Mouse (Mus musculus) liver, embryonic 14.5 days (tissue): ENCODE results near the gene Lgals7. TPM values are rescaled to one million over a fixed set of nuclear protein-coding genes. Genes with fewer than 3 reads are reported as not detected.

Experiments
- ATAC-seq: fragments of 200-750 bp; cut with Nextera tagmentation; 2 replicates; pipeline ENCODE4 v1.8.0; 2017; ENCODE audit warnings: moderate number of reproducible peaks, mild to moderate bottlenecking, moderate library complexity; ENCODE audit not compliant: insufficient read depth
- DNase-seq, 3 experiments: peaks; one replicate each; pipeline ENCODE4 v3.0.0-alpha.2; 2012 to 2013; ENCODE audit warnings: low read depth in 3 of 3, low spot score in 3 of 3
- H3K27ac ChIP-seq: fragments of 300-500 bp; sonication (generic); 2 replicates; pipeline ENCODE4 v1.5.1; 2014; ENCODE audit warnings: moderate library complexity, mild to moderate bottlenecking, control low read depth, inconsistent platforms
- H3K27me3 ChIP-seq: fragments of 300-500 bp; sonication (generic); 2 replicates; pipeline ENCODE4 v1.6.1; 2014; ENCODE audit warnings: mild to moderate bottlenecking, low read length, moderate library complexity; ENCODE audit not compliant: control insufficient read depth, insufficient read depth
- H3K36me3 ChIP-seq: fragments of 300-500 bp; sonication (generic); replicated peaks from 2 replicates; pipeline ENCODE4 v1.6.1; 2014; ENCODE audit warnings: low read depth; ENCODE audit not compliant: control insufficient read depth, insufficient read depth
- H3K4me1 ChIP-seq, 2 experiments: fragments of 200-500 bp in 1 of 2; fragments of 300-500 bp in 1 of 2; sonication (generic) in 1 of 2; replicated peaks; 2 replicates each; pipeline ENCODE4 v1.6.1; 2012 to 2014; ENCODE audit warnings: antibody characterized with exemption in 1 of 2, inconsistent platforms in 1 of 2, low read length in 1 of 2; ENCODE audit not compliant: control insufficient read depth in 2 of 2, insufficient read depth in 2 of 2
- H3K4me2 ChIP-seq: fragments of 300-500 bp; sonication (generic); 2 replicates; pipeline ENCODE4 v1.6.1; 2014; ENCODE audit warnings: low read depth, mild to moderate bottlenecking, control low read depth, moderate library complexity
- H3K4me3 ChIP-seq, 2 experiments: fragments of 200-500 bp in 1 of 2; fragments of 300-500 bp in 1 of 2; sonication (generic) in 1 of 2; 2 replicates each; pipeline ENCODE4 v1.5.1; 2012 to 2014; ENCODE audit warnings: low read depth in 2 of 2, low read length in 2 of 2, mild to moderate bottlenecking in 2 of 2, control low read depth in 1 of 2, inconsistent platforms in 1 of 2, moderate library complexity in 1 of 2; ENCODE audit not compliant: insufficient read depth in 1 of 2
- H3K9ac ChIP-seq: fragments of 300-500 bp; sonication (generic); replicated peaks from 2 replicates; pipeline ENCODE4 v1.6.1; 2014; ENCODE audit warnings: mild to moderate bottlenecking, control low read depth, moderate library complexity
- H3K9me3 ChIP-seq: fragments of 300-500 bp; sonication (generic); 2 replicates; pipeline ENCODE4 v1.6.1; 2016; ENCODE audit warnings: low read length, mixed read lengths; ENCODE audit not compliant: control insufficient read depth
- CTCF ChIP-seq: IDR thresholded peaks from 2 replicates; pipeline ENCODE4 v1.5.1; 2016; ENCODE audit warnings: antibody characterized with exemption, low read depth, control low read depth
- EP300 ChIP-seq: IDR thresholded peaks from 2 replicates; pipeline ENCODE4 v1.6.1; 2016; ENCODE audit warnings: antibody characterized with exemption, low read depth
- WGBS: fragments of 180-500 bp; shearing (Covaris S2); extraction: QIAGEN DNeasy Blood & Tissue Kit; methylation state at CpG from one replicate; pipeline ENCODE4 v1.1.7; 2014; ENCODE audit not compliant: insufficient replicate concordance; 5-methylcytosine and 5-hydroxymethylcytosine counted together
- polyA plus RNA-seq, 2 experiments: library from polyadenylated mRNA; depleted of rRNA in 1 of 2; stranded (reverse) in 1 of 2; unstranded in 1 of 2; fragments of >200 nt; fragmentation: Nextera tagmentation in 1 of 2; extraction: Ambion mirVana in 1 of 2; gene quantifications; 2 replicates each; pipeline versions ENCODE4 v1.2.1 to v1.2.3; 2012 to 2014

Lgals7 gene
- polyA plus RNA-seq, 2 experiments = 0.42 TPM; not detected in 1

DNA sequence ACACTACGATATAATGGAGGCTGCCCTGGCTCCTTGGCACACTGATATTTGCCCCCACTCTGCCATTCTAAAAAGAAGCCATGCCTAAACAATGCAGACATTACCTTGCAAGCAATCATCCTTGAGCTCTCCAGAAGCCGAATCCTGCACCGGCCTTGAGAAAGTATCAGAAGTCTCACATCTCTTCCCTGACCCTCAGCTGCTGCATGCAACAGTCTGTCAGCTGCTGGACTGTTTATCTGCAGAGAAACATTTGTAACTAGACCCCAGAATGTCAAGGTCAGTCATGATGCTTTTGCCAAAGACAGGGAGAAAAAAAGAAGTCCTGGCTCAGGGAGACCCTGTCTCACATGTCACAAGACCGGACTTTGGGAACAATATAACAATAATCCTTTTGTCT is 12.4 kb downstream of the Lgals7 start:
- Histone ChIP-seq H3K27me3 (no peaks in the 10 kb centered on the region; the same call in 1 of the 2 replicates), H3K4me2 (no peak overlapping the region), H3K4me3 (no peak overlapping the region), H3K9me3 (no peaks in the 10 kb centered on the region), H3K4me1 (peaks cover 9 to 27% of the 10 kb centered on the region in 2 experiments), H3K27ac (no peak overlapping the region), H3K36me3 (no peaks in the 10 kb centered on the region), H3K9ac (no peak overlapping the region)
- no peak for ATAC-seq
- TF ChIP-seq CTCF (no peak), EP300 (no peak)
- WGBS = 76% methylated on average over 4 of the region's 4 CpGs
- no peak for DNase-seq

DNA sequence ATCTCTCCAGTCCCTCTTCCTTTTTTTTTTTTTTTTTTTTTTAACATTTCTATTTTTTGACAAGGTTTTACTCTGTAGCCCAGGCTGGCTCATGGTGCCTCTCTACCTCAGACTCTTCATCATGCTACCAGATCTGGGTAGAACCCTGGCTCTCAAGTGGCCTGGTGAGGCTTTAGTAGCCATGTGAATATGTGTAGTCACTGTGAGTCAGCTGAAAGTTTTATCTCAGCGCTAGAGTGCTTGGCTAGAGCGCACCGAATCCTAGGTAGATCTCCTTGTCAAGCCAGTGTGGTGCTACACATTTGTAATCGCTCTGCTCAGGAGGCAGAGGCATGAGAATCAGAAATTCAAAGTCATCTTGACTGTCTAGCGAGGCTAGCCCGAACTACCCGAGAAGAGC is 13.5 kb downstream of the Lgals7 start:
- no peaks in the 10 kb centered on the region; the same call in 1 of the 2 replicates for H3K27me3 ChIP-seq

DNA sequence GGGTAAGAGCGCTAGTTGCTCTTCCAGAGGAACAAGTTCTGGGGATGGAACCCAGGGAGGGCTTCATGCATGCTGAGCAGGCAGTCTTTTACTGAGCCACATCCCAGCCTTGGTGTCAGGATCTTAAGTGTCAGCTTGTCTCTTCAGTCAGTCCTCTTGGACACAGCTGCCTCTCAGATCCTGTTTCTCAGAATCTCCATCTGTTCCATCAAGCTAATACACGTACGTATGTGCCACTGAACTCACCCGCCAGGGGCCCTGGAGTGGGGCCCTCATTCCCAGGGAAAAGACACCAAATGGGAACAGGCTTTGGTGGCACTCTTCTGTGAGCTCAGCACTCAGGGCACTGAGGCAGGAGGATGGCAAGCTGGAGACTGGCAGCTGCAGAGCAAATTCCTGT is 14.2 kb downstream of the Lgals7 start:
- no peaks in the 10 kb centered on the region for H3K36me3 ChIP-seq
- peaks cover 9 to 27% of the 10 kb centered on the region in 2 experiments for H3K4me1 ChIP-seq
- no peak overlapping the region for H3K4me3 ChIP-seq
- H3K27ac ChIP-seq = peak overlapping the region; percentile 81
- TF ChIP-seq CTCF (no peak), EP300 (no peak)
- no peaks in the 10 kb centered on the region for H3K9me3 ChIP-seq
- H3K27me3 ChIP-seq = no peaks in the 10 kb centered on the region; the same call in 1 of the 2 replicates
- ATAC-seq (no peak), DNase-seq (no peak)
- WGBS = 69% methylated on average over 4 of the region's 4 CpGs
- no peak overlapping the region; the same call in 1 of the 2 replicates for H3K9ac ChIP-seq
- no peak overlapping the region; the same call in 1 of the 2 replicates for H3K4me2 ChIP-seq

More for the DNA sequence above, 13.5 kb downstream of the Lgals7 start:
- Histone ChIP-seq H3K36me3 (no peaks in the 10 kb centered on the region), H3K27ac (peak overlapping the region; percentile 81), H3K4me3 (no peak overlapping the region), H3K9ac (peak overlapping the region; percentile 31), H3K4me2 (peak overlapping the region; percentile 31; the same call in 1 of the 2 replicates), H3K9me3 (no peaks in the 10 kb centered on the region), H3K4me1 (peaks cover 9 to 27% of the 10 kb centered on the region in 2 experiments)
- ATAC-seq (peak; percentile 94), DNase-seq (peak; percentile 66 to 81 (median 77))
- 37% methylated on average over 7 of the region's 7 CpGs for WGBS
- TF ChIP-seq CTCF (no peak), EP300 (peak; percentile 60; the same call in 1 of the 2 replicates)

- H3K4me2 ChIP-seq = no peak overlapping the region
- no peaks in the 10 kb centered on the region; the same call in 1 of the 2 replicates for H3K27me3 ChIP-seq
- H3K9ac ChIP-seq = no peak overlapping the region
- no peaks in the 10 kb centered on the region for H3K9me3 ChIP-seq
- no peak for TF ChIP-seq CTCF
- TF ChIP-seq EP300 = no peak
- H3K36me3 ChIP-seq = no peaks in the 10 kb centered on the region
- WGBS = 63% methylated on average over 7 of the region's 7 CpGs
- no peak overlapping the region for H3K27ac ChIP-seq
- no peak overlapping the region for H3K4me3 ChIP-seq
- ATAC-seq (no peak), DNase-seq (no peak)
- H3K4me1 ChIP-seq = peaks cover 9 to 27% of the 10 kb centered on the region in 2 experiments
Measured at GRCm38 (mm10) chr7:28879606-28880005, 16.0 kb downstream of the Lgals7 start.

- H3K4me1 ChIP-seq = peaks cover 9 to 27% of the 10 kb centered on the region in 2 experiments
- WGBS = 80% methylated on average over 10 of the region's 10 CpGs
- no peak overlapping the region for H3K4me3 ChIP-seq
- H3K27ac ChIP-seq = no peak overlapping the region
- no peak overlapping the region for H3K9ac ChIP-seq
- no peaks in the 10 kb centered on the region for H3K9me3 ChIP-seq
- H3K36me3 ChIP-seq = no peaks in the 10 kb centered on the region
- TF ChIP-seq EP300 (no peak), CTCF (no peak)
- ATAC-seq (no peak), DNase-seq (no peak)
- no peak overlapping the region for H3K4me2 ChIP-seq
- no peaks in the 10 kb centered on the region; the same call in 1 of the 2 replicates for H3K27me3 ChIP-seq
Measured at GRCm38 (mm10) chr7:28880554-28880953, 16.9 kb downstream of the Lgals7 start.
